In genomic region chr6:47787941-47788736, GRCm38 (mm10) we compare ENCODE assay signal across 8 mouse cellular contexts. TPM values are rescaled to one million over a fixed set of nuclear protein-coding genes. Genes with fewer than 3 reads are reported as not detected.
DNase-seq lines count a peak whose midpoint lies in the region; ATAC-seq and TF ChIP-seq lines count a peak whose summit lies in the region.

No protein-coding gene starts in this region.

- peak overlapping the region; percentile 55 for H3K4me2 ChIP-seq in lung, embryonic 16.5 days (ENCODE audit: low read depth, low read length)

- 2% methylated on average over 18 of the region's 18 CpGs for WGBS in hindbrain, embryonic 10.5 days
- under 1% methylated on average over 18 of the region's 18 CpGs for WGBS in lung, embryonic 16.5 days
- 4% methylated on average over 18 of the region's 18 CpGs for WGBS in thymus, adult 2 months

- peak; percentile 95 for ATAC-seq in frontal cortex, adult (ENCODE audit: low TSS enrichment)
- peak; percentile 94 for ATAC-seq in lung, embryonic 16.5 days (ENCODE audit: low read depth)

- TF ChIP-seq POLR2A in thymus, adult 2 months (IDR thresholded peaks at IDR 0.05; ENCODE audit: control insufficient read depth, extremely low read depth, insufficient read depth, low read length, poor library complexity) = no peak

- peak; percentile 96 for DNase-seq in MEL-GATA-1-ER (ENCODE audit: extremely low read depth, low read depth)
- DNase-seq in cerebellum, adult 9-10 months = peak; percentile 94
- DNase-seq in hindbrain, embryonic 10.5 days (ENCODE audit: low spot score) = peak; percentile 84
- DNase-seq in layer of hippocampus, adult 9-11 months = peak; percentile 92
- DNase-seq in ovary, adult 18-20 months (ENCODE audit: low spot score) = peak; percentile 81
- DNase-seq in thymus, adult 2 months = peak; percentile 47

- peak overlapping the region; percentile 75 for H3K9ac ChIP-seq in lung, embryonic 16.5 days (ENCODE audit: low read length)

- H3K4me3 ChIP-seq in hindbrain, embryonic 10.5 days = peak overlapping the region; percentile 51
- H3K4me3 ChIP-seq in lung, embryonic 16.5 days (ENCODE audit: low read length) = peak overlapping the region; percentile 57
- peak overlapping the region; percentile 69 for H3K4me3 ChIP-seq in thymus, adult 2 months (ENCODE audit: control insufficient read depth, insufficient read depth, low read length)

- H3K36me3 ChIP-seq in hindbrain, embryonic 10.5 days = 0 out of 2 replicates have a peak, but pooled peaks cover 6% of the 10 kb centered on the region
- no peaks in the 10 kb centered on the region for H3K36me3 ChIP-seq in lung, embryonic 16.5 days (ENCODE audit: control insufficient read depth, insufficient read depth, low read length)
- H3K36me3 ChIP-seq in thymus, adult 2 months (ENCODE audit: control insufficient read depth, insufficient read depth, low read length) = no peaks in the 10 kb centered on the region

- no peak for TF ChIP-seq CTCF in thymus, adult 2 months (IDR thresholded peaks at IDR 0.05; ENCODE audit: borderline replicate concordance, control insufficient read depth, extremely low read depth, insufficient read depth, low read length, poor library complexity)

- H3K4me1 ChIP-seq in hindbrain, embryonic 10.5 days (replicated peaks) = peaks cover 8% of the 10 kb centered on the region; the same call in 1 of the 2 replicates
- H3K4me1 ChIP-seq in lung, embryonic 16.5 days (replicated peaks; ENCODE audit: control insufficient read depth, insufficient read depth, low read length) = peaks cover 5% of the 10 kb centered on the region; the same call in 1 of the 2 replicates
- peaks cover 5% of the 10 kb centered on the region; the same call in 1 of the 2 replicates for H3K4me1 ChIP-seq in thymus, adult 2 months (replicated peaks; ENCODE audit: control insufficient read depth, insufficient read depth, low read length)

- no peaks in the 10 kb centered on the region for H3K9me3 ChIP-seq in hindbrain, embryonic 10.5 days
- H3K9me3 ChIP-seq in lung, embryonic 16.5 days (ENCODE audit: control insufficient read depth, low read length) = no peaks in the 10 kb centered on the region

- peak overlapping the region; percentile 89 for H3K27ac ChIP-seq in hindbrain, embryonic 10.5 days
- peak overlapping the region; percentile 93 for H3K27ac ChIP-seq in lung, embryonic 16.5 days (ENCODE audit: low read length)
- peak overlapping the region; percentile 3; the same call in 1 of the 2 replicates for H3K27ac ChIP-seq in thymus, adult 2 months (ENCODE audit: control insufficient read depth, insufficient read depth, low read length)

- no peaks in the 10 kb centered on the region for H3K27me3 ChIP-seq in hindbrain, embryonic 10.5 days (ENCODE audit: insufficient read depth, poor library complexity, severe bottlenecking)
- H3K27me3 ChIP-seq in lung, embryonic 16.5 days (ENCODE audit: control insufficient read depth, insufficient read depth, low read depth, low read length) = no peaks in the 10 kb centered on the region
- no peaks in the 10 kb centered on the region for H3K27me3 ChIP-seq in thymus, adult 2 months (ENCODE audit: control insufficient read depth, insufficient read depth, low read length)

RNA-seq across cellular contexts. Expression of gene Pdia4, which starts 25.1 kb away (rescaled TPM):
- polyA plus RNA-seq in hindbrain, embryonic 10.5 days (2016; fragmentation: Nextera tagmentation; extraction: Ambion mirVana) = 242 and 299 TPM in 2 replicates
- 334 and 362 TPM in 2 replicates for polyA plus RNA-seq in lung, embryonic 16.5 days (2015; fragmentation: Nextera tagmentation; extraction: Ambion mirVana)
- 24.7 and 25.4 TPM in 2 replicates for polyA plus RNA-seq in thymus, adult 2 months (2012; rRNA removed)

RNA-seq across cellular contexts. Expression of gene Zfp786, which starts 42.5 kb away (rescaled TPM):
- polyA plus RNA-seq in hindbrain, embryonic 10.5 days (2016; fragmentation: Nextera tagmentation; extraction: Ambion mirVana) = 7.0 TPM in 2 replicates
- polyA plus RNA-seq in lung, embryonic 16.5 days (2015; fragmentation: Nextera tagmentation; extraction: Ambion mirVana) = 3.1 and 4.7 TPM in 2 replicates
- 0.24 and 0.31 TPM in 2 replicates for polyA plus RNA-seq in thymus, adult 2 months (2012; rRNA removed)

RNA-seq across cellular contexts. Expression of gene Zfp398, which starts 47.3 kb away (rescaled TPM):
- polyA plus RNA-seq in hindbrain, embryonic 10.5 days (2016; fragmentation: Nextera tagmentation; extraction: Ambion mirVana) = 8.1 and 9.7 TPM in 2 replicates
- 8.6 and 8.9 TPM in 2 replicates for polyA plus RNA-seq in lung, embryonic 16.5 days (2015; fragmentation: Nextera tagmentation; extraction: Ambion mirVana)
- polyA plus RNA-seq in thymus, adult 2 months (2012; rRNA removed) = 26.5 and 32.0 TPM in 2 replicates

Comparison
In these comparisons a context has a peak if more than half of its experiments do, and no peak if none do; other contexts are left out.
1. Peak in every context shown above with its lines: DNase-seq, ATAC-seq, H3K4me3 ChIP-seq and H3K27ac ChIP-seq.
2. H3K27ac ChIP-seq: peak in every context shown above with its lines; median percentile 93 in lung, embryonic 16.5 days; 89 in hindbrain, embryonic 10.5 days; 3 in thymus, adult 2 months.